Mouse (Mus musculus) cortical plate, adult 2 months (tissue): ENCODE results near the gene Pigk. TPM values are rescaled to one million over a fixed set of nuclear protein-coding genes. Genes with fewer than 3 reads are reported as not detected.

ENCODE experiments used
- H3K27ac ChIP-seq: fragments of 200-500 bp; 2 replicates; pipeline ENCODE4 v1.5.1; 2012; ENCODE audit warnings: low read length, control low read depth, inconsistent platforms; ENCODE audit not compliant: insufficient read depth
- H3K4me1 ChIP-seq: fragments of 200-500 bp; 2 replicates; pipeline ENCODE4 v1.6.1; 2011; ENCODE audit warnings: low read length; ENCODE audit not compliant: control insufficient read depth, insufficient read depth
- H3K4me3 ChIP-seq: fragments of 200-500 bp; 2 replicates; pipeline ENCODE4 v1.5.1; 2011; ENCODE audit warnings: mild to moderate bottlenecking, low read length, control low read depth; ENCODE audit not compliant: insufficient read depth
- CTCF ChIP-seq: fragments of 200-500 bp; IDR thresholded peaks from 2 replicates; pipeline ENCODE4 v1.5.1; 2011; ENCODE audit warnings: mild to moderate bottlenecking, control low read depth, low read length; ENCODE audit not compliant: insufficient read depth; ENCODE audit errors: extremely low read depth
- POLR2A ChIP-seq: fragments of 200-500 bp; IDR thresholded peaks from 2 replicates; pipeline ENCODE4 v1.6.1; 2011; ENCODE audit warnings: mild to moderate bottlenecking, low read length, control low read depth; ENCODE audit not compliant: insufficient read depth; ENCODE audit errors: extremely low read depth
- polyA plus RNA-seq: library from polyadenylated mRNA; depleted of rRNA; stranded (reverse); fragments of >200 nt; gene quantifications from 2 replicates; pipeline ENCODE4 v1.2.3, GENCODE M21; 2012

Pigk gene
- polyA plus RNA-seq, 1 experiment, result 25.2 TPM

DNA sequence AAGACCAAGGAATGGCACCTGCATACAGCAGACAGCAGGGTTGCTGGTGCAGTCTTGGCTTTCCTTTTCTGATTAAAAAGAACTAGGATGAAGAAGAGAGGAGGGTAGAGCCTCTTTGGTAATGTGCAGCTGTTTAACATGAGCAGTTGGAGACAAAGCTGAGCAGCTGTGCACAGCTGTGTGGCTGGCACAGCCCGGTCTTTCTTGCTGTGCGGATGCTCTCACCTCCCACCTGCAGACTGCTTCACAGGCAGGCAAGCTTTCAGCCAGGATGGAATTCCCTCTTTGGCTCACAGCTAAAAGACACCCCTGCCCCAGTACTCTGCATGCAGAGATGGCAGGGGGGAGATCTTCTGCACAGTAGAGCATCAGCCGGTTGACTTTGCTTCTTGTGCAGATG is 230.9 kb downstream of the Pigk start:
- TF ChIP-seq POLR2A (no peak), CTCF (no peak)
- H3K4me3 ChIP-seq, result no peak overlapping the region
- no peak overlapping the region for H3K27ac ChIP-seq
- peaks cover 1% of the 10 kb centered on the region; the same call in 1 of the 2 replicates for H3K4me1 ChIP-seq

DNA sequence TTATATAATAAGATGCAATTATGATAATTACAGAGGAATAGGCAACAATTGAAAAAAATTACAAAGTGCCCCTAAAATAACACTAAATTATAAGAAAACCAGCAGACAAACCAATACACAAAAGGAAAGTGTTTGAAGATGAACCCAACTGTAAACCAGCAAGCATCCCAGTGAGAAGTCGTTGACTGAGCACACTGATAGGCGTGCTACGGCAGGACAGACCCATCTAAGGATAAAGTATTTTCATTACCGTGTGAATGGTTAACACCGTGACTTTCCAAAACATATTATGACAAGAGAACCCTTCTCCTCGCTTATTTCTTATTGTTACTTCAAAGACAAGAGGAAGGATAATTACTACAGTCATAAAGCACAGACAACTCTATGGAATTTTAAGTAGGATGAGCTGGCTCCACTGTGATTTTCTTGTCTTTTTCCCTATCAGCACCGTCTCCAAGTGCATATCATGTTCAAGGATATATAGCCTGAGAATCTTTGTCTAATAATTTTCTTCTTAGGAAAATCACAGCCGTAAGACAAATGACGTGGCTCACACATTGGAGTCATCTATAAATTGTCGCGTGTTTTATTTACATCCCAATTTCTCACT is 233.2 kb downstream of the Pigk start:
- TF ChIP-seq CTCF (no peak), POLR2A (no peak)
- H3K4me3 ChIP-seq, result no peak overlapping the region
- H3K4me1 ChIP-seq, result peaks cover 1% of the 10 kb centered on the region; the same call in 1 of the 2 replicates
- H3K27ac ChIP-seq, result no peak overlapping the region

DNA sequence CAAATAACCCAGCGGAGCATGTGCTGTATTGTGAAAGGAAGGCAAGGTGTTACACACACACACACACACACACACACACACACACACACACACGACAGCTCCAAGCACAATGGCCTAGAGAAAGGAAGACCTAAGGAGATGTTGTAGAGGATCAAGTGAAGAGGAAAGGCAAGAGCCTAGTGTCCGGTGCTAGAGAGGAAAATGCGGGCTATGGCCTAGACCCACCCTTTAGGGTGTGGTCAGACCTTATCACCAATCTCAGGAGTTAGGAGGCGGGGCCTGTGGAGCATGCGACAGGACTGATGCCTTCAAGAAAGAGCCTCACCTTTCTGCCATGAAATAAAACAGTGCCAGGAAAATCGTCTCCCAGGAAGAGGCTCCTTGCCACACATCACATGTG is 234.7 kb downstream of the Pigk start:
- TF ChIP-seq POLR2A (no peak), CTCF (no peak)
- H3K4me1 ChIP-seq, result peaks cover 1% of the 10 kb centered on the region; the same call in 1 of the 2 replicates
- no peak overlapping the region for H3K27ac ChIP-seq
- no peak overlapping the region for H3K4me3 ChIP-seq

DNA sequence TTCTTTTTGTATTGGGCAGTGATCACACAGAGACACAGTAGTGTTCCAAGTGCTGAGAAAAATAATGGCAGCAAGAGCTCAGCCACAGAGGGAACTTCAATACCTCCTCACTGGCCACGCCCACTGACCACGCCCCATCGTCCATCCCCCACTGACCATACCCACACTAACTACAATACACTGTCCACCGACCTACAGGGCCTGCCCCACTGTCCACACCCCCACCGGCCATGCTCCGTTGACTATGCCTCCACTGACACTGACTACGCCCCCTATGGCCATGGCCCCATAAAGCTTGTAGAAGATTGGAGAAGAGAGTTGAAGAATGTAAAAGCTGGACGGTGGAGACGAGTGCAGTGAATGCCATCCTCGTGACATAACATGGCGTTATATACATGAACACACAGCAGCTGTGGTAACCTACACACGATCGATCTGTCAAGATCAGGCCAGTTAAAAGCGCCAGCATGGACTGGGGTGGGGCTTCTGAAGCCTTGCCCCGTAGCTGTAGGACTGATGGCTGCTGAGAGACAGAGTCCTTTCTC is 235.4 kb downstream of the Pigk start:
- peaks cover 3% of the 10 kb centered on the region for H3K4me1 ChIP-seq
- TF ChIP-seq POLR2A (no peak), CTCF (no peak)
- H3K27ac ChIP-seq, result no peak overlapping the region
- H3K4me3 ChIP-seq, result no peak overlapping the region

DNA sequence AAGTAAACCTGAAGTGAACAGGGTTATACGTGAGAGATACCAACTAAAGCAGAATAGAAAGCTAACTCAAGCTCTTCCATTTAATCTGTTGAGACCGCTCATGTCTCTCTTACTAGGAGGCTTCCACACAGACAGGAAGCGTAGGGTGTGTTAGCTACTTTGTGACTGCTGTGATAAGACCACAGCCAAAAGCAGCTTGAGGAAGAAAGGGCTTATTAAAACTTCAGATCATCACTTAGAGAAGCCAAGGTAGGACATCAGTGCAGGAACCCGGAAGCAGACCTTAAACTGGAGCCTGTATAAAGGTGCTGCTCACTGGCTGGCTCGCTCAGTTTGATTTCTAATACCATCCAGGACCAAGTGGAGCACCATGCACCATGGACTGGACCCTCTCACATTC is 236.4 kb downstream of the Pigk start:
- no peak overlapping the region for H3K27ac ChIP-seq
- H3K4me3 ChIP-seq, result no peak overlapping the region
- H3K4me1 ChIP-seq, result peaks cover 3% of the 10 kb centered on the region
- TF ChIP-seq CTCF (no peak), POLR2A (no peak)

DNA sequence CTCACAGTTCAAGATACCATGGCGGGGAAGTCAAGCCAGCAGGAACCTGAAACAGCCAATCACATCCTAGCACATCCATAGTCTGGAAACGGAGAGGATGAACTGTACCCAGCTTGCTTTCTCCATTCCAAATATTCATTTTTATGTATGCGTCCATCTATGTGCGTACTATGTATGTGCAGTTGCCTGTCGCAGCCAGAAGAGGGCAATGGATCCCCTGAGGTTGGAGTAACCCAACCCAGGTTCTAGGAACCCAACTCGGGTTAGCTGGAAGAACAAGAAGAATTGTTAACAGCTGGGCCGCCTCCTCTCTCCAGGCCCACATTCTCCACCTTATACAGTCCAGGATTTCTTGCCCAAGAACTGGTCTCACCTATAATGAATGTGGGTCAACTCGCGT is 237.0 kb downstream of the Pigk start:
- no peak overlapping the region for H3K27ac ChIP-seq
- no peak overlapping the region for H3K4me3 ChIP-seq
- TF ChIP-seq CTCF (0 out of 2 replicates have a peak, but pooled peaks have one; percentile 10), POLR2A (no peak)
- H3K4me1 ChIP-seq, result peaks cover 3% of the 10 kb centered on the region

DNA sequence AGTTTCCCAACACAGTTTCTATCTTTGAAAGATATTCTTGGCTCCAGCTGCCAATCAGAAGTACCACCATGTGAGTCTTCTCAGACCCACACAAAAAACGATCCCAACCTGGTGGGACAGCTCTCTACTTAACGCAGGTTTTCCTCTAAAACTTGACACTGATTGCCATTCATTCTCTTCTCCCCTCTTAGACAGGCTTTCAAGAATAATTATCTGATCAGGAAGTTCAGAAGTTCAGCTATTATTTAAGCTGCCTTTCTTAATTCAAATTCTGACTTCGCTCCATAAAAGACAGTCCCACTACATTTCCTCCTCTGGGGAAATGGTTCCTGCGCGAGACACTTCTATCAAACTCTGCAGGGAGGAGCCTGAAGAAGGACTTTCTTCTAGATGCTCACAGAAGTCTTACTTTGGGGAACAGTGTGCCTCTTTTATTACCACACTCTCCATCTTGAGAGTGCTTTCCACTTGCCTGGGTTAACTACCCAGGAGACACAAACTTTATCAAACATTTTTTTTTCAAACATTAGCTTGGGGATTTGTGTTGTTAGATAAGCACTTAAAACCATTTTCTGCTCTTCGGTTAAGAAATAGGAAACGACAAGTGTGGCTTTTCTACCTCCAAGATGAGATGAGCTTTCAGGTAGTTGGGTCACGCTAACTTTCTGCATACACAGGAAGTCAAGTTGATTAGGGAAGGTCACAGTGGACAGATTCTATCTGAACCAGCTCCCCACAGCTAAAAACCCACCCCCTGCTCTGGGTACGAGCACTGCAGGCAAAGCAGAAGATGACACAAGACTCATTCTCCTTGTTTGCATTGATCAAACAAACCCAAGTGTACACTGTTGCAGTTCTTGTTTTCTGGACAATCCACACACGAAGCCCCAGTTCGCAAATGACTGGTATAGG is 238.0 kb downstream of the Pigk start:
- Histone ChIP-seq H3K27ac (no peak overlapping the region), H3K4me3 (no peak overlapping the region), H3K4me1 (peaks cover 3% of the 10 kb centered on the region)
- TF ChIP-seq POLR2A (no peak), CTCF (no peak)

DNA sequence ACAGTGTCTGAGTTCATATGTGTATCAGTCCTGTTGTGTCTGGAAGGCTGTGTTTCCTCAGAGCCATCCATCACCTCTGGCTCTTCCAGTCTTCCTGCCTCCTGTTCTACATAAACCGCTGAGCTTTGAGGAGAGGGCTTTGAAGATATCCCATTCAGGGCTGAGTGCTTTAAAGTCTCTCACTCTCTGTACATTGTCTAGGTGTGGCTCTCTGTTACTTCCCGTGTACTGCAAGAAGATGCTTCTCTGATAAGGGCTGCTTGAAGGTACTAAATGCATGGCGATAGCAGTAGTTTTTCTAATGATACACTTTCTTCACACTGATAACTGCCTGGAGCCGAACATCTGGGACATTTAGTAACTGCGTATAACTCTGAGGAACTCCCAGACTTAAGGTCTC is 242.1 kb downstream of the Pigk start:
- Histone ChIP-seq H3K27ac (no peak overlapping the region), H3K4me3 (no peak overlapping the region), H3K4me1 (peaks cover 3% of the 10 kb centered on the region)
- TF ChIP-seq CTCF (no peak), POLR2A (no peak)

DNA sequence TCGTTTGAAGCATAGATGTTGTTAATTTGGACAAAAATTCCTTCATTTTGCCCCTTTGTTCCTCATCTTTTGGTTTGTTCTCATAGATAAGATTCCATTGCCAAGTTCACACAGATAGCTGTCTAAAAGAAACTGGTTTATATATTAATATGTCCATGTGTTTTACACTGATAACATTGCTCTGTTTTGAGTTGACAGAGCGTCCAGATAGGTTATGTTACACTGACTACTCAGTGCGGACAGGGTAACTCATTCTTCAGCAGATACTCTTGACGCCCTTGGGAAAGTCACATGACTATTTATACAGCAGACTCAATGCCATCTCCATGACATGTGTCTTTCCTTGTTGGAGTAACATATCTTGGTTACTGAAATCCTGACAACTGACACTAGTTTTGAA is 242.9 kb downstream of the Pigk start:
- TF ChIP-seq CTCF (no peak), POLR2A (no peak)
- H3K4me1 ChIP-seq, result peaks cover 3% of the 10 kb centered on the region
- H3K27ac ChIP-seq, result no peak overlapping the region
- H3K4me3 ChIP-seq, result no peak overlapping the region
